Mouse (Mus musculus) right cerebral cortex, postnatal 14 days (tissue): ENCODE data around the gene Naa38.

Experiments used
- DNase-seq: peaks from one replicate; pipeline ENCODE4 v3.0.0; 2022

The Naa38 gene

GRCm38 (mm10) chr11:69395235-69395633 lies at the start of gene Naa38, which contains the start of gene Cyb5d1:
TSS of gene Naa38 (plus strand) at chr11:69395487.
TSS of gene Cyb5d1 (minus strand) at chr11:69395631.
- peak; percentile 83 for DNase-seq

- no peak for DNase-seq
Observed at GRCm38 (mm10) chr11:69346441-69346840, 48.8 kb upstream of the Naa38 start.

GRCm38 (mm10) chr11:69356544-69356943 lies 38.7 kb upstream of the Naa38 start:
- DNase-seq = no peak

GRCm38 (mm10) chr11:69357690-69358089 lies 37.6 kb upstream of the Naa38 start:
- no peak for DNase-seq

GRCm38 (mm10) chr11:69362021-69362420 lies 33.3 kb upstream of the Naa38 start:
- DNase-seq = no peak

GRCm38 (mm10) chr11:69362479-69362878 lies 32.8 kb upstream of the Naa38 start:
- no peak for DNase-seq

- no peak for DNase-seq
Observed at GRCm38 (mm10) chr11:69364376-69364775, 30.9 kb upstream of the Naa38 start.

GRCm38 (mm10) chr11:69364910-69365309 lies 30.4 kb upstream of the Naa38 start:
- peak; percentile 95 for DNase-seq

GRCm38 (mm10) chr11:69365722-69366121 lies 29.6 kb upstream of the Naa38 start:
- DNase-seq = no peak

GRCm38 (mm10) chr11:69366157-69366854 lies 29.0 kb upstream of the Naa38 start:
- peak; percentile 98 for DNase-seq

- DNase-seq = no peak
Observed at GRCm38 (mm10) chr11:69366855-69367615, 28.3 kb upstream of the Naa38 start.

- peak; percentile 19 for DNase-seq
Observed at GRCm38 (mm10) chr11:69367616-69368355, 27.5 kb upstream of the Naa38 start.

GRCm38 (mm10) chr11:69368356-69369214 lies 26.7 kb upstream of the Naa38 start:
- DNase-seq = peak; percentile 42

GRCm38 (mm10) chr11:69369215-69369989 lies 25.9 kb upstream of the Naa38 start, which contains the start of gene Chd3:
TSS of gene Chd3 (minus strand) at chr11:69369406.
- DNase-seq = no peak

GRCm38 (mm10) chr11:69369990-69370816 lies 25.1 kb upstream of the Naa38 start:
- DNase-seq = no peak

GRCm38 (mm10) chr11:69370817-69371215 lies 24.5 kb upstream of the Naa38 start:
- no peak for DNase-seq

- no peak for DNase-seq
Observed at GRCm38 (mm10) chr11:69371601-69372000, 23.7 kb upstream of the Naa38 start.

GRCm38 (mm10) chr11:69372056-69372779 lies 23.1 kb upstream of the Naa38 start:
- DNase-seq = peak; percentile 47

- DNase-seq = no peak
Observed at GRCm38 (mm10) chr11:69372780-69373170, 22.5 kb upstream of the Naa38 start.
